Mouse (Mus musculus): Measurements from ENCODE around the gene Fam180a.

The Fam180a gene

DNA sequence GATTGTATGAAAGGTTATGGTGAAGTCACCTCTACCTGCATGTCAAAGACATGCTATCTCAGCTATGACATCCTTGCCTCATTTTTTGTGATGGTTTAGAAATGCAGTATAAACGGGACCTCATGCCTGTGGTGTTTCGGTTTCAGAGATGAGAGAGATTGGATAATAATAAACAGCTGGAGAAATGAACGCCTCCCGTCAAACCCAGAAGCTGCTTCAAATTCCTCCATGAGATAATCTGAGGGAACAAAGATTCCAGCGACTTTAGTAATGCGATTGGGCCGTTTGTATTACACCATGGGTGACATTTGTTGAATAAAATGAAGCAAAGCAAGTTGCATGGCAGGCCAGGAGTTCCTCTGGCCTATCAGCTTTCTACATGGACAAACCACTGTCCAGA, 16.5 kb downstream of the Fam180a start:
- no peak for DNase-seq (ENCODE audit: low spot score)

GRCm38 (mm10) chr6:35308037-35308436, 17.9 kb downstream of the Fam180a start, which contains the start of gene Slc13a4:
Slc13a4 (minus strand) TSS chr6:35308131.
- DNase-seq (ENCODE audit: low spot score) = no peak

- DNase-seq (ENCODE audit: low spot score) = no peak
These were observed 18.8 kb downstream of the Fam180a start for GRCm38 (mm10) chr6:35307136-35307535.

- no peak for DNase-seq (ENCODE audit: low spot score)
These were observed 22.5 kb downstream of the Fam180a start for GRCm38 (mm10) chr6:35303355-35303900.

DNA sequence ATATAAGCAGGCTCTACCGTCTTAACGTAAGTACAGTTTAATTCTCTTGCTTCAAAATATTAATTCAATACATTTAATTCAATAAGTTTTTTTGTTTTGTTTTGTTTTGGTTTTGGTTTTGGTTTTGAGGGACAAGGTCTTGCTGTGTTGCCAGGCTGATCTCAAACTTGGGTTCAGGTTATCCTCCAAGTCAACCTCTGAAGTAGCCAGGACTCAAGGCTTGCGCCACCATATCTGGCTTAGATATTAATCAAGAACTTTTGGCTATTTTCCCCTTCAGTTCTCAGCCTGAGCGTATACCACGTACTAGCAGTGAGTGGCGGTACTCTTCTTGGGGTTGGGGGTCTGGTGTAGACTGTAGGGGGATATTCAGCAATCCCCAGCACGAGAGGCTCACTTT, 23.4 kb downstream of the Fam180a start:
- DNase-seq (ENCODE audit: low spot score) = no peak

GRCm38 (mm10) chr6:35298323-35298722, 27.6 kb downstream of the Fam180a start:
- DNase-seq (ENCODE audit: low spot score) = no peak

DNA sequence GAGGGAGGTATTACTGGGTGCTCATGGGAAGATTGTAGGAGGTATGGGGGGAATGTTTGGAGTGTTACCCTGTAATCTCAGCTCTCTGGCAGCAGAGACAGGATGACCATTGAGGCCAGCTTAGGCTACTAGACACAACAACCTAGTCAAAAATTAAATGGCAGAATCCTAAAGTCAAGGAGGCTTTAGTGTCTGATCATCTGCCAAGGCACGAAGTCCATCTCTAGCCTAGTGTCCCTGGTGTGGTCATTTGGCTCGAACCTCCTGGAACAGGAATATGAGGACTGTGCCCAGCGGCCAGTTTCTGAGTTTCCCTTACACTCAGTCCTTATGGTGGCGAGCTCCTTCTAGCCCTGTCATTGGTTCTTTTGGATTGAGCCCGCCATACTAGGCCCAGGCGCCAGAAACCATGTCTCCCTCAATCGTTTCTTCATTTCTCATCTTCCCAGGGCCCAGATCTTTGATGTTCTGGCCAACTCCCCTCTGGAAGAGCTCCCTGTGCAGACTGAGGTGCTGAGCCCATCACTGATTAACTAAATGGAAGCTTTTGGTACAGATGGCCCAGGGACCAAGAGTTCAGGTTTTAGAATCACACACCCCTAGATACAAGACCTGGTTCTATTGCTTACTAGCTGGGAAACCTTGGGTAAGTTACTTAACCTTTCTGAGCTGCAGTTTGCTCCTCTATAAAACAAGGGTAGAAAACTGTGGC, 28.3 kb downstream of the Fam180a start:
- no peak for DNase-seq (ENCODE audit: low spot score)

DNA sequence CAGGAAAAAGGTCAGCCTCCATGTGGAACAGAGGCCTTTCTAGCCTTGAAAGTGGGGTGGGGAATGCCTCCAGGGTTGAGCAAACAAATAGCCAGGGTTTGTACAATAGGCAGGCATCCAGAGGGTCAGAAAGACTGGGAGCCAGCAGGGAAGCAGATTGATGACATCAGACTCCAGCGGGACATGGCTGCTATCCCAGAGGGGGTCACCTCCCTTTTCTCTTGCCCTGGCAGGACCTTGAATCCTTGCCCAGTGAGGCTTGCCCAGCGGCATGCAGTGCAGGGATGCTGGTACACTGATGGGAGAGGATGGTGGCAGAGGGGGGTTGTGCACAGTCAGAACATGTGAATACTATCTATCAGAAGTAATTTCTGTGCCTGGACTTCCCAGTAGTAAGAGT, 28.9 kb downstream of the Fam180a start:
- DNase-seq (ENCODE audit: low spot score) = peak; percentile 21

GRCm38 (mm10) chr6:35294964-35295363, 31.0 kb downstream of the Fam180a start:
- DNase-seq (ENCODE audit: low spot score) = no peak

- no peak for DNase-seq (ENCODE audit: low spot score)
These were observed 36.3 kb downstream of the Fam180a start for GRCm38 (mm10) chr6:35289676-35290075.

- peak; percentile 19 for DNase-seq (ENCODE audit: low spot score)
These were observed 37.0 kb downstream of the Fam180a start for GRCm38 (mm10) chr6:35288920-35289319.

- peak; percentile 57 for DNase-seq (ENCODE audit: low spot score)
These were observed 37.7 kb downstream of the Fam180a start for GRCm38 (mm10) chr6:35288114-35288761.

DNA sequence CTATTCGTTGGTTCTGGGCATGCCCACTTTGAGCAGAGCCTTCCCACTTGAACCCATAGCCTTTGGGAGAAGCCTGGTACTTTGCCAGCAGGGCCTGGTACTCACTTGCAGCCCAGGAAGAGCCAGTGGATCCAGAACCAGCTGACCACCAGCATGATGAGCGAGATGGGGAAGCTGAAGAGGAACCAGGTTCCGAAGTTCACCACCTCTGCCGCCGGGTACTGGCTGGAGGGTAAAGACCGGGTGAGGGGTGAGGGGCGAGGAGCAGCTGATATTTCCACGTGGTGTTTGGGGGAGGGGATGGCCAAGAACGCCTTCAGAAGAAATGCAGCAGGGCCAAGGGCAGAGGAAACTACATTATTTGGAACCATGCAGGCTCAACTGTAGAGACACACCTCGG, 46.6 kb downstream of the Fam180a start:
- DNase-seq (ENCODE audit: low spot score) = no peak

DNA sequence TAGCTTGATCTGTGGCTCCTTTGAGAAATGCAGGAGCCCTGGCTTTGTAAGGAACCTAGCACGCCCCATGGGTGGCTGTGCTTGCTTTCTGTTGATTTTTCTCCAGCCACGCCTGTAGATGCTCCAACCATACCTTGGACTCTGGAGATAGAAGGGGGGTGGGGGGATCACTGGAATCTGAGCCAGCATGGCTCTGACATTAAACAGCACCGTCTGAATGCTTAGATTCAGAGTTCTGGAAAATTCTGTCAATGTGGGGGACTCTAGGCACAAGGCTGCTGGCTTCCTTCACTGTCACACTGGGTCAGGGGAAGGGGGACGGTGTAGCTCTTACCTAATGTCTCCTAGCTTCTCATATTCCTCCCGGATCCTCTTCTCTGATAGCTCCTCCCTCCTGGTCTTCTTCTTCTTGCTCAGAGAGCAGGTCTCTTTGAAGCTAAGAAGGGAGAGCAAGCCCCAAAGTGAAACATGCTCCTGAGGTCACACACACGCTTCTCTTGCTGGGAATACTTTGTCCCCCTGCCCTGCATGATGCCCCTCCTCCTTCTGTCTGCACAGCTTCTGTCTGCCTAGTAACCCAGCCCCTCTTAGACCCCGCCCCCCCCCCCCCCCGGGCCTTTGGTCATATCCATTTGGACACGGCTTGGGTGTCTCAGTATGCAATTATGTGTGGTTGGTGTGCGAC, 47.9 kb downstream of the Fam180a start:
- no peak for DNase-seq (ENCODE audit: low spot score)

DNA sequence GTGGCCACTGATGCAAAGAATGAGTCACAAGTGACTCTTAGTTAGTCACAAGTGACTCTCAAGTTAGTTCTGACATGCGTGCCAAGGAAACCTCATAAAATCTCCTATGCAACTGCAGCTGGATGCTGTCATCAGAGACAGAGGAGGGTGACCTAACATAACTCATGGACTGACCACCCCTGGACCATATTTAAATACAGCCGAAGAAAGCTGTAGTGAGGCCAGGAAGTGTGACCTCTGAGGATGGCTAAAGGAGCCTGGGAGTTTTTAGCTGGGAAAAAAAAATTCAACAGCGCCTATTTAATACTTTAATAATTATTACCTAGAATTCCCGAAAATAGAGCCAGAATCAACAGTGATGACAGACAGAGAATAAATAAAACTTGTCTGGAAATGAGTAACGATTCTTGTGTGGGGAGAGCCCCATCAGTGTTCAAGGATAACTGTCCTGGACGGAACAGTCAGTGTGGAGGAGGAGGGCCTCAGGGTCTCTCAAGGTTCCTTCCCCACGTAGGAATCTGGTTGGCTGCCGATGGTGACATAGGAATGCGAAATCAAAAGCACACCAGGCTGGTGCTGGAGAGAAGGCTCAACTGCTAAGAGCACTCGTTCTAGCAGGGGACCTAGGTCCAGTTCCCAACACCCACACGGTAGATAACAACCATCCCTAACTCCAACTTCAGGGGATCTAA, 52.4 kb downstream of the Fam180a start:
- DNase-seq (ENCODE audit: low spot score) = no peak

DNA sequence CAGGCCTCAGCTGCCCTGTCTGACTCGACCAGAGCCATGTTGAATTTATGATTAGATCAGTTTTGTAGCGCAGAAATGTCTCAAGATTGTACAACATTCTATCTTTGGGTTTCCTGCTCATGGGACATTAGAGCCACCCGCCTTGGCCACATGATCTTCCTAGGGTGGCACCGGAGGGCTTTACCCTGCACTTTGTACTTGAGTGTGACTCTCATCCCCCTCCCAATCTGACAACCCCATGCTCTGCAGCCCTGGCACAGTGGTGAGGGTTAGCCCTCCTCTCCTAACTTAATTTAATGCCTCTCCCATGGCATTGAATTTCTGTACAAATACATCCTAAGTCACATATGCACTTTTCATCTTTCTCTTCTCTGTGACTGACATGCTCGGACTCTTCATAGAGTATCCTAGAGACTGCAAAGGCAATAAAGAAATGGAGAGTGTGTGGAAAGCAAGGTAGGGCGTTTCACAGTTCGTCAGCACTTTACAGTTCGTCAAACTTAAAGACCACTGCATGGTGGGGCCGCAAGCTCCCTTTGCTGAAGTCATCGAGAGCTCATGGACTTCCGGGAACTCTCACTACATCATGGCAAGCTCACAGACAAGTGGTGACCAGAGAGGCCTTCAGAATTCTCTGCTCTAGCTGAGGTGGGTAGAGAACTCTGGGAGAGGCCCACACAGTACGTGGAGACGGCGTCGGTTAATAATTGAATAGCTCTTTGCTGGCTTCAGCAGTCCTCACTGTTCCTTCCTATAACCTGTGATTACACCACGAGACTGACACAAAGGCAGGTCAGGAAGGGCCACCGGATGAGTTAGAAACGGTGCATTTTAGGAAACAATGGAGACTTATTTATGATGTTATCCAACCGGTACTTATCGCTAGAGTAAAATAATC, 53.8 kb downstream of the Fam180a start:
- no peak for DNase-seq (ENCODE audit: low spot score)

GRCm38 (mm10) chr6:35271094-35271855, 54.7 kb downstream of the Fam180a start:
- DNase-seq (ENCODE audit: low spot score) = no peak

DNA sequence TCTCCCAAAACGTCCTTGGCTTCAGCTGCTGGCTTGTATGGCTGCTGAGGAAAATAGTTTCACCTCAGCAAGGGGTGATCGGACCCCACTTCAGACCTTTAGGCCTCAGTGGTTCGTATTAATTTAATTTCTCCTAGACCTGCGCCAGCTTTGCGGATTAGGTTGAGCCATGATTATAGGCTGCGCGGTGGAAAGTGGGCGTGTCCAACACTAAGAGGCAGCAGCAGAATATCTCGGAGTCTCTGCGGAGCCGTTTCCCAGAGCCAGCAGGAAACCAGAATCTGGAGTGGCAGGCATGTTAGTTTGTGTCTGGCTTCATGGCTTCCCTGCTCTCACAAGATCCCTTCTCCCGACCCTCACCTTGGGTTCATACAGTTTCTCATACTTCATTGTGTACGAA, 56.3 kb downstream of the Fam180a start:
- no peak for DNase-seq (ENCODE audit: low spot score)

DNA sequence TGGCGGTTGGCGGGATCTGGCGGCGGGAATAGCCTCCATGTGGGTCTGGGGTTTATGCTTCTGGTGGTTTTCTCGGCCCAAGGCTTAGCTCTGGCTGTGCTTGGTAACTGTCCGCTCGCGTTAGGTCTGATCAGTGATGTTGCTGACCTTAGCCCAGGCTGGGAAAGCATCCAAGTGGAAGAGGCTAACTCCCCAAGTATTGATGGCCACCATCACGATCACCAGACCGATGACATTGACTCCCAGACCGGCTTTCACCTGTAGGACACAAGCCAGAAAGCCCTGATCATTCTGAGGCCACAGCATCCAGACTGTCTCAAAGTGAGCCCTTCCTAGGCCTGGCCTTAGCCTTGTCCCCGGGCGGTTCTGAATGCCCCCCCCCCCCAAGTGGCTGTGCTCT, 57.2 kb downstream of the Fam180a start:
- no peak for DNase-seq (ENCODE audit: low spot score)

DNA sequence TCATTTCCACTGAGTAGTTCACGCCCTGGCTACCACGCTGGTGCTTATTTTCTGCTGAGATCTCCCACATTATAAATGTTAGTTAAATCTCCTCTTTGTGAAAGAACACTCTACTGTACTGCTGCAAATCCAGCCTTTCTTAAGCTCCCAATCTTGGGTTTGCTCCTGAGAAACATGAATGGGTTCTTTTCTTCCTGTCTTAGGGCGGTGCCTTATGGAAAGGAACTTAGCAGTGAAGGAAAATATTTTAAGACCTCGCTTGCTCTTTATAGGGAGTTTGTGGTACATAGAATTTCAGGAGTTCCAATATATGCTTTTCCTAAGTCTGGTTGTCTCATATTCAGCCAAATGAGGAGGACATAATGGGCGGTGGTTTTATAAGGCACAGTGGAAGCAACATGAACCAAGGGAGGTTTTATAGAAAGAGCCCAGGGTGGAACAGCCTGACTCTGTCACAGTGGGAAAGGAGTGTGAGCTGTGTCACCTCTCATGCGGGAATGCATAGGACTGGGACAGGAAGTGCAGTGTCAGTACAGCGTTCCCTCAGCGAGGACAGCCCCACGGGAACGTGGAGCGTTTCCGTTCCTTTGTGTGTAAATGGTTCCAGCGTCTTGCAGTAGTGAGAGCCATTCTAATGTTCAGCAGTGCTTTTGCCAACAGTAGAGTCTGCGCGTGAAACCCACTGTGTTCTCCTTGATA, 60.2 kb downstream of the Fam180a start:
- DNase-seq (ENCODE audit: low spot score) = no peak

Measured in layer of hippocampus, adult 11-12 months (tissue).